Mouse (Mus musculus) neural tube, embryonic 14.5 days (tissue): ENCODE measurements around the gene Mctp1. TPM values are rescaled to one million over a fixed set of nuclear protein-coding genes. Genes with fewer than 3 reads are reported as not detected.
"Not testable (repeated sequence)": the region's sequence is repeated elsewhere in the genome, so short reads cannot be mapped to it uniquely, and the experiment has no call there.

Experiments used
- ATAC-seq: fragments of 200-750 bp; cut with Nextera tagmentation; 2 replicates; pipeline ENCODE4 v1.8.0; 2017; ENCODE audit warnings: low read depth, mild to moderate bottlenecking, moderate TSS enrichment, moderate library complexity
- H3K27ac ChIP-seq: fragments of 300-500 bp; sonication (generic); 2 replicates; pipeline ENCODE4 v1.5.1; 2014; ENCODE audit warnings: low read depth, mild to moderate bottlenecking, control low read depth, low read length, moderate library complexity, mixed read lengths
- H3K27me3 ChIP-seq: fragments of 300-500 bp; sonication (generic); 2 replicates; pipeline ENCODE4 v1.6.1; 2014; ENCODE audit warnings: low read length; ENCODE audit not compliant: control insufficient read depth, insufficient read depth
- H3K36me3 ChIP-seq: fragments of 300-500 bp; sonication (generic); 2 replicates; pipeline ENCODE4 v1.6.1; 2014; ENCODE audit warnings: low read length, mixed read lengths; ENCODE audit not compliant: control insufficient read depth, insufficient read depth
- H3K4me1 ChIP-seq: fragments of 300-500 bp; sonication (generic); 2 replicates; pipeline ENCODE4 v1.6.1; 2014; ENCODE audit warnings: low read length; ENCODE audit not compliant: control insufficient read depth, insufficient read depth
- H3K4me2 ChIP-seq: fragments of 300-500 bp; sonication (generic); 2 replicates; pipeline ENCODE4 v1.6.1; 2014; ENCODE audit warnings: mild to moderate bottlenecking, low read depth, low read length, control low read depth
- H3K4me3 ChIP-seq: fragments of 300-500 bp; sonication (generic); 2 replicates; pipeline ENCODE4 v1.5.1; 2014; ENCODE audit warnings: low read depth, low read length, control low read depth, mixed read lengths
- H3K9ac ChIP-seq: fragments of 300-500 bp; sonication (generic); replicated peaks from 2 replicates; pipeline ENCODE4 v1.6.1; 2014; ENCODE audit warnings: low read depth, mild to moderate bottlenecking, control low read depth, low read length, mixed read lengths
- H3K9me3 ChIP-seq: fragments of 300-500 bp; sonication (generic); 2 replicates; pipeline ENCODE4 v1.6.1; 2016; ENCODE audit warnings: low read length; ENCODE audit not compliant: control insufficient read depth
- WGBS: fragments of 180-500 bp; shearing (Covaris S2); extraction: QIAGEN DNeasy Blood & Tissue Kit; methylation state at CpG from one replicate; pipeline ENCODE4 v1.1.7; 2014; 5-methylcytosine and 5-hydroxymethylcytosine counted together
- polyA plus RNA-seq: library from polyadenylated mRNA; unstranded; fragments of >200 nt; fragmentation: Nextera tagmentation; extraction: Ambion mirVana; gene quantifications from 2 replicates; pipeline ENCODE4 v1.2.1, GENCODE M21; 2014

Mctp1 gene
- polyA plus RNA-seq, 1 experiment from 2014 or later = 2.2 TPM

- Histone ChIP-seq H3K27ac (no peak overlapping the region), H3K4me2 (no peak overlapping the region), H3K9me3 (no peaks in the 10 kb centered on the region), H3K36me3 (no peaks in the 10 kb centered on the region), H3K4me1 (no peaks in the 10 kb centered on the region), H3K27me3 (no peaks in the 10 kb centered on the region), H3K4me3 (no peak overlapping the region), H3K9ac (no peak overlapping the region)
- ATAC-seq = no peak
- 89% methylated on average over 4 of the region's 4 CpGs for whole genome bisulfite sequencing
These were observed 183.1 kb downstream of the Mctp1 start for GRCm38 (mm10) chr13:76567448-76567847.

GRCm38 (mm10) chr13:76568569-76569211 is 184.4 kb downstream of the Mctp1 start:
- no peak overlapping the region for H3K4me2 ChIP-seq
- 40% methylated on average over 2 of the region's 2 CpGs for WGBS
- H3K9ac ChIP-seq = no peak overlapping the region
- H3K9me3 ChIP-seq = no peaks in the 10 kb centered on the region
- no peak overlapping the region for H3K4me3 ChIP-seq
- no peaks in the 10 kb centered on the region for H3K4me1 ChIP-seq
- peak; percentile 71 for ATAC-seq
- H3K27ac ChIP-seq = no peak overlapping the region
- H3K36me3 ChIP-seq = no peaks in the 10 kb centered on the region
- H3K27me3 ChIP-seq = no peaks in the 10 kb centered on the region

- H3K4me3 ChIP-seq = no peak overlapping the region
- no peaks in the 10 kb centered on the region for H3K9me3 ChIP-seq
- H3K9ac ChIP-seq = no peak overlapping the region
- no peaks in the 10 kb centered on the region for H3K4me1 ChIP-seq
- no peak for ATAC-seq
- H3K27me3 ChIP-seq = no peaks in the 10 kb centered on the region
- H3K27ac ChIP-seq = no peak overlapping the region
- H3K4me2 ChIP-seq = no peak overlapping the region
- H3K36me3 ChIP-seq = no peaks in the 10 kb centered on the region
- WGBS = 44% methylated on average over 5 of the region's 5 CpGs
These were observed 195.1 kb downstream of the Mctp1 start for GRCm38 (mm10) chr13:76579414-76579813.

GRCm38 (mm10) chr13:76585447-76585846 is 201.1 kb downstream of the Mctp1 start:
- no peaks in the 10 kb centered on the region for H3K27me3 ChIP-seq
- H3K4me2 ChIP-seq = no peak overlapping the region
- H3K27ac ChIP-seq = no peak overlapping the region
- H3K4me3 ChIP-seq = no peak overlapping the region
- ATAC-seq = no peak
- no peaks in the 10 kb centered on the region for H3K36me3 ChIP-seq
- no peak overlapping the region for H3K9ac ChIP-seq
- 82% methylated on average over 3 of the region's 3 CpGs for WGBS
- H3K4me1 ChIP-seq = no peaks in the 10 kb centered on the region
- no peaks in the 10 kb centered on the region for H3K9me3 ChIP-seq

GRCm38 (mm10) chr13:76590709-76591108 is 206.4 kb downstream of the Mctp1 start:
- not testable (repeated sequence) for H3K4me2 ChIP-seq, H3K4me1 ChIP-seq, H3K36me3 ChIP-seq, H3K4me3 ChIP-seq, H3K9ac ChIP-seq, H3K9me3 ChIP-seq, H3K27ac ChIP-seq, H3K27me3 ChIP-seq
- ATAC-seq = peak; percentile 61
- WGBS = 88% methylated on average over 11 of the region's 11 CpGs

GRCm38 (mm10) chr13:76591189-76591588 is 206.9 kb downstream of the Mctp1 start:
- H3K27me3 ChIP-seq = no peaks in the 10 kb centered on the region
- no peak for ATAC-seq
- no peak overlapping the region for H3K27ac ChIP-seq

GRCm38 (mm10) chr13:76591692-76592091 is 207.4 kb downstream of the Mctp1 start:
- no peak overlapping the region for H3K4me2 ChIP-seq
- no peak overlapping the region for H3K9ac ChIP-seq
- no peaks in the 10 kb centered on the region for H3K27me3 ChIP-seq
- WGBS = 18% methylated on average over 1 of the region's 1 CpGs
- no peak overlapping the region for H3K4me3 ChIP-seq
- no peaks in the 10 kb centered on the region for H3K9me3 ChIP-seq
- no peak overlapping the region for H3K27ac ChIP-seq
- ATAC-seq = no peak
- no peaks in the 10 kb centered on the region for H3K4me1 ChIP-seq
- H3K36me3 ChIP-seq = no peaks in the 10 kb centered on the region

More at GRCm38 (mm10) chr13:76591189-76591588, 206.9 kb downstream of the Mctp1 start:
- no peaks in the 10 kb centered on the region for H3K4me1 ChIP-seq
- no peak overlapping the region for H3K4me3 ChIP-seq
- no peaks in the 10 kb centered on the region for H3K9me3 ChIP-seq
- no peak overlapping the region for H3K4me2 ChIP-seq
- H3K36me3 ChIP-seq = no peaks in the 10 kb centered on the region
- no peak overlapping the region for H3K9ac ChIP-seq

- H3K9me3 ChIP-seq = no peaks in the 10 kb centered on the region
- H3K9ac ChIP-seq = no peak overlapping the region
- no peak for ATAC-seq
- H3K4me1 ChIP-seq = no peaks in the 10 kb centered on the region
- WGBS = 90% methylated on average over 2 of the region's 2 CpGs
- no peak overlapping the region for H3K4me2 ChIP-seq
- no peak overlapping the region for H3K4me3 ChIP-seq
- H3K27ac ChIP-seq = no peak overlapping the region
- no peaks in the 10 kb centered on the region for H3K27me3 ChIP-seq
- no peaks in the 10 kb centered on the region for H3K36me3 ChIP-seq
These were observed 208.6 kb downstream of the Mctp1 start for GRCm38 (mm10) chr13:76592908-76593307.

GRCm38 (mm10) chr13:76597005-76597404 is 212.7 kb downstream of the Mctp1 start:
- no peaks in the 10 kb centered on the region for H3K36me3 ChIP-seq
- H3K4me1 ChIP-seq = no peaks in the 10 kb centered on the region
- H3K9ac ChIP-seq = no peak overlapping the region
- H3K4me2 ChIP-seq = no peak overlapping the region
- no peak overlapping the region for H3K4me3 ChIP-seq
- 57% methylated on average over 7 of the region's 7 CpGs for WGBS
- no peaks in the 10 kb centered on the region for H3K27me3 ChIP-seq
- no peak for ATAC-seq
- H3K9me3 ChIP-seq = no peaks in the 10 kb centered on the region
- H3K27ac ChIP-seq = no peak overlapping the region; the same call in 1 of the 2 replicates
